Mouse (Mus musculus): ENCODE results near the gene Rnf224. TPM values are rescaled to one million over a fixed set of nuclear protein-coding genes. Genes with fewer than 3 reads are reported as not detected.
"Not testable (repeated sequence)": the region's sequence is repeated elsewhere in the genome, so short reads cannot be mapped to it uniquely, and the experiment has no call there.

Rnf224 gene
- polyA plus RNA-seq, 1 experiment: not detected

GRCm38 (mm10) chr2:25264286-25264660 is 27.7 kb upstream of the Rnf224 start:
- Histone ChIP-seq H3K4me3 (ENCODE audit: extremely low read depth, insufficient read depth, insufficient read length) (no peak overlapping the region), H3K36me3 (ENCODE audit: control insufficient read depth, insufficient read depth, low read length) (no peaks in the 10 kb centered on the region; the same call in none of the 2 replicates), H3K27ac (ENCODE audit: insufficient read depth, low read length) (no peak overlapping the region), H3K27me3 (ENCODE audit: control insufficient read depth, insufficient read depth, low read length) (no peaks in the 10 kb centered on the region), H3K4me1 (ENCODE audit: control insufficient read depth, insufficient read depth, insufficient read length) (peaks cover 20% of the 10 kb centered on the region)
- DNase-seq (ENCODE audit: low read depth in 1 of 2, low spot score in 2 of 2): no peak
- WGBS: 78% methylated on average over 5 of the region's 5 CpGs
- TF ChIP-seq POLR2A (IDR thresholded peaks at IDR 0.05; ENCODE audit: low read depth, low read length) (no peak), CTCF (IDR thresholded peaks at IDR 0.05; ENCODE audit: extremely low read depth, insufficient read depth, insufficient read length, insufficient replicate concordance) (no peak)

DNA sequence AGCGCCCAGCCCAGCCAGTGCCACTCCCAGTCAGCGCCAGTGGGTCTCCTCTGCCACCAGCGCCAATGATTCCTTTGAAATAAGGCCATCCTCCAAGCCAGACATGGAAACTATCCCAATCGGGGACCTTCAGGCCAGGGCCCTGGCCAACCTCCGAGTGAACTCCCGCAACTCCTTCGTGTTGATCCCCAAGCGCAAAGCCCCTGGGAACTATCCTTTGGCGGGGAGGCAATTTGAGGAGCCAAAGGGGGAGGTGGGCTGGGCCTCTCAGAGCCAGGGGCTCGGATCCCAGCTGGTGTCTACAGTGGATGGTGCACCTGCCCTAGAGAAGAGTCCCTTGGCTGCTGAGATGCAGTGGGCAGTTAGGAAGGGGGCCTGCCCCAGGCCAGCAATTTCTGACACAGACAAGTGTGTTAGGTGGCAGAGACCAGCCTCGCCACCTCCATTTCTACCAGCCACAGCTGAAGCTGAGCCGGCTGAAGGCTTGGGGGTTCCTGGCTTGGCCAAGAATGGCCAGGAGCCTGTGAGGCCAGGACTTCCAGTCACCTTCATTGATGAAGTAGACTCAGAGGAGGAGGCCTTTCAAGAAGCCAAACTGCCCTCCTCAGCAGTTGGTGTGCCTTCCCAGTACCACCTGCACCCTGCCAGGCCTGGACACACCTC is 27.2 kb upstream of the Rnf224 start:
- 52% methylated on average over 12 of the region's 12 CpGs for WGBS
- Histone ChIP-seq H3K4me1 (ENCODE audit: control insufficient read depth, insufficient read depth, insufficient read length) (peaks cover 20% of the 10 kb centered on the region), H3K27ac (ENCODE audit: insufficient read depth, low read length) (no peak overlapping the region)

GRCm38 (mm10) chr2:25262795-25263622 is 26.4 kb upstream of the Rnf224 start:
- H3K36me3 ChIP-seq (ENCODE audit: control insufficient read depth, insufficient read depth, low read length): no peaks in the 10 kb centered on the region
- H3K4me1 ChIP-seq (ENCODE audit: control insufficient read depth, insufficient read depth, insufficient read length): peaks cover 20% of the 10 kb centered on the region
- H3K27me3 ChIP-seq (ENCODE audit: control insufficient read depth, insufficient read depth, low read length): no peaks in the 10 kb centered on the region
- peak overlapping the region; percentile 71 for H3K4me3 ChIP-seq (ENCODE audit: extremely low read depth, insufficient read depth, insufficient read length)
- TF ChIP-seq CTCF (IDR thresholded peaks at IDR 0.05; ENCODE audit: extremely low read depth, insufficient read depth, insufficient read length, insufficient replicate concordance) (no peak), POLR2A (IDR thresholded peaks at IDR 0.05; ENCODE audit: low read depth, low read length) (no peak)
- DNase-seq (ENCODE audit: low read depth in 1 of 2, low spot score in 2 of 2): peak in 1 of 2 experiments; percentile 33
- under 1% methylated on average over 82 of the region's 82 CpGs for WGBS
- peak overlapping the region; percentile 65 for H3K27ac ChIP-seq (ENCODE audit: insufficient read depth, low read length)

More for the DNA sequence above, 27.2 kb upstream of the Rnf224 start:
- Histone ChIP-seq H3K36me3 (ENCODE audit: control insufficient read depth, insufficient read depth, low read length) (no peaks in the 10 kb centered on the region; the same call in 1 of the 2 replicates), H3K4me3 (ENCODE audit: extremely low read depth, insufficient read depth, insufficient read length) (peak overlapping the region; percentile 71; the same call in 1 of the 2 replicates), H3K27me3 (ENCODE audit: control insufficient read depth, insufficient read depth, low read length) (no peaks in the 10 kb centered on the region)
- no peak for DNase-seq (ENCODE audit: low read depth in 1 of 2, low spot score in 2 of 2)
- TF ChIP-seq POLR2A (IDR thresholded peaks at IDR 0.05; ENCODE audit: low read depth, low read length) (no peak), CTCF (IDR thresholded peaks at IDR 0.05; ENCODE audit: extremely low read depth, insufficient read depth, insufficient read length, insufficient replicate concordance) (no peak)

- under 1% methylated on average over 39 of the region's 39 CpGs for WGBS
- TF ChIP-seq POLR2A (IDR thresholded peaks at IDR 0.05; ENCODE audit: low read depth, low read length) (peak; percentile 45; the same call in 1 of the 2 replicates), CTCF (IDR thresholded peaks at IDR 0.05; ENCODE audit: extremely low read depth, insufficient read depth, insufficient read length, insufficient replicate concordance) (no peak)
- peak; percentile 94 to 97 for DNase-seq (ENCODE audit: low read depth in 1 of 2, low spot score in 2 of 2)
- no peaks in the 10 kb centered on the region for H3K36me3 ChIP-seq (ENCODE audit: control insufficient read depth, insufficient read depth, low read length)
- peak within 1 kb of the TSS; percentile 65 for H3K27ac ChIP-seq (ENCODE audit: insufficient read depth, low read length)
- peak within 1 kb of the TSS; percentile 71 for H3K4me3 ChIP-seq (ENCODE audit: extremely low read depth, insufficient read depth, insufficient read length)
- peaks cover 20% of the 10 kb centered on the region for H3K4me1 ChIP-seq (ENCODE audit: control insufficient read depth, insufficient read depth, insufficient read length)
- H3K27me3 ChIP-seq (ENCODE audit: control insufficient read depth, insufficient read depth, low read length): no peaks in the 10 kb centered on the region
These were observed 25.7 kb upstream of the Rnf224 start, which contains the start of gene Tprn for GRCm38 (mm10) chr2:25262291-25262767. TSS of gene Tprn (plus strand) at chr2:25262618.

- Histone ChIP-seq H3K36me3 (ENCODE audit: control insufficient read depth, insufficient read depth, low read length) (no peaks in the 10 kb centered on the region), H3K27ac (ENCODE audit: insufficient read depth, low read length) (0 out of 2 replicates have a peak overlapping the region, but pooled peaks have one; percentile 12), H3K4me1 (ENCODE audit: control insufficient read depth, insufficient read depth, insufficient read length) (peaks cover 20% of the 10 kb centered on the region), H3K4me3 (ENCODE audit: extremely low read depth, insufficient read depth, insufficient read length) (peak overlapping the region; percentile 39), H3K27me3 (ENCODE audit: control insufficient read depth, insufficient read depth, low read length) (no peaks in the 10 kb centered on the region)
- WGBS: 54% methylated on average over 12 of the region's 12 CpGs
- no peak for DNase-seq (ENCODE audit: low read depth in 1 of 2, low spot score in 2 of 2)
- no peak for TF ChIP-seq POLR2A (IDR thresholded peaks at IDR 0.05; ENCODE audit: low read depth, low read length)
- TF ChIP-seq CTCF (IDR thresholded peaks at IDR 0.05; ENCODE audit: extremely low read depth, insufficient read depth, insufficient read length, insufficient replicate concordance): no peak
These were observed 25.3 kb upstream of the Rnf224 start for GRCm38 (mm10) chr2:25261870-25262269.

GRCm38 (mm10) chr2:25258887-25259286 is 22.3 kb upstream of the Rnf224 start:
- Histone ChIP-seq H3K36me3 (ENCODE audit: control insufficient read depth, insufficient read depth, low read length) (no peaks in the 10 kb centered on the region), H3K27ac (ENCODE audit: insufficient read depth, low read length) (no peak overlapping the region), H3K4me3 (ENCODE audit: extremely low read depth, insufficient read depth, insufficient read length) (no peak overlapping the region), H3K27me3 (ENCODE audit: control insufficient read depth, insufficient read depth, low read length) (no peaks in the 10 kb centered on the region), H3K4me1 (ENCODE audit: control insufficient read depth, insufficient read depth, insufficient read length) (peaks cover 18% of the 10 kb centered on the region)
- no peak for TF ChIP-seq POLR2A (IDR thresholded peaks at IDR 0.05; ENCODE audit: low read depth, low read length)
- TF ChIP-seq CTCF (IDR thresholded peaks at IDR 0.05; ENCODE audit: extremely low read depth, insufficient read depth, insufficient read length, insufficient replicate concordance): peak; percentile 22; the same call in 1 of the 2 replicates
- WGBS: 82% methylated on average over 2 of the region's 2 CpGs
- no peak for DNase-seq (ENCODE audit: low read depth in 1 of 2, low spot score in 2 of 2)

DNA sequence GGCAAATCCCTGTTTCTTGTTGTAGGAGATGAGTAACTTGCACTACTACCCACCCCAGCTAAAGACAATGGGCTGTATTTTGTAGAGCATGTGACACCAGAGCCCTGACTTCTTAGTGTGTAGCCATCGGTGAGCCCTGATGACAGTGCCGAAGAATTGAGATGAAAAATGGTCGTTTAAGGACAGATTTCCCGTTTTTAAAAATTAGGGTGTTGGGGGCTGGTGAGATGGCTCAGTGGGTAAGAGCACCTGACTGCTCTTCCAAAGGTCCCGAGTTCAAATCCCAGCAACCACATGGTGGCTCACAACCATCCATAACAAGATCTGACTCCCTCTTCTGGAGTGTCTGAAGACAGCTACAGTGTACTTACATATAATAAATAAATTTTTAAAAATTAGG is 20.7 kb upstream of the Rnf224 start:
- H3K36me3 ChIP-seq (ENCODE audit: control insufficient read depth, insufficient read depth, low read length); H3K27me3 ChIP-seq (ENCODE audit: control insufficient read depth, insufficient read depth, low read length); DNase-seq (ENCODE audit: low read depth in 1 of 2, low spot score in 2 of 2); H3K4me3 ChIP-seq (ENCODE audit: extremely low read depth, insufficient read depth, insufficient read length); H3K4me1 ChIP-seq (ENCODE audit: control insufficient read depth, insufficient read depth, insufficient read length); H3K27ac ChIP-seq (ENCODE audit: insufficient read depth, low read length): not testable (repeated sequence)
- 82% methylated on average over 5 of the region's 5 CpGs for WGBS

Measured in spleen, adult 2 months (tissue).